Mouse (Mus musculus): ENCODE data around the gene Map3k15. TPM values are rescaled to one million over a fixed set of nuclear protein-coding genes. Genes with fewer than 3 reads are reported as not detected.

Gene Map3k15
- 1.4 and 1.9 TPM in 2 replicates for polyA plus RNA-seq (2012; rRNA removed)

DNA sequence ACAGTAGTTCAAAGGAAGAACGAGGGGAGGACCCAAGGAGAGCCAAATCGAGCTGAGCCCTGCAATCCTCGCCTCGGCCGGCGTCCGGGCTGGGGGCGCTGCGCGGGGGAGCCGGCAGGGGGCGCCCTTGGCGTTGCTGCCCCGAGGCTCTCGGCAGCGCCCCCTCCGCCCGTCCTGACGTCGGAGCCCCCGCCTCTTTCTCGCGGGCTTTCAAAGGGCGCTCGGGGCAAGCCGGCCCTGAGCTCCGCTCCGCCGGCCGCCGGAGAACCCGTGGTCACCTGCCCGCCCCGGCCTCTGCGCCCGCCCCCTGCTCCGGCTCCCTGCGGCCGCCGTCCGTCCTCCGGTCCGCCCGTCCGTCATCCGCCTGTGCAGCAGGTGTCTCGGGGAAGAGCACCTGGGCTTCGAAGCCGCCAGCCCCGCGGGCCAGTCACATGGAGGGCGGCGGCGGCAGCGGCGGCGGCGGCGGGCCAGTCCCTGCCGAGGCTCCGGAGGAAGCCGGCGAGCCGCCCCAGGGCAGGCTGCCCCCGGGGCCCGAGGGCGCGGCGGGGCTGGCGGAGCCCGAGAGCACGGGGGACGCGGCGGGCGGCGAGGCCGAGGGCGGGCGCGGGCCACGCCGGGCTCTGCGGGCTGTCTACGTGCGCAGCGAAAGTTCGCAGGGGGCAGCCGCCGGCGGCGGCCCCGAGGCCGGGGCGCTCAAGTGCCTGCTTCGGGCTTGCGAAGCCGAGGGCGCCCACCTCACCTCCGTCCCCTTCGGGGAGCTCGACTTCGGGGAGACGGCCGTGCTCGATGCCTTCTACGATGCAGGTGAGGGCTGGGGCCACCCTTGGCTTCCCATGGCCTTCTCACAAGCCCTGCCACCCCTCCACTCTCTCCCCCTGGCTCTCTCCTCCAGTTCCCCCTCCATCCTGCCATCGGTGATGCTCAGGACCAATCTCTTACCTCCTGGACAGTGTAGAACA lies at the start of gene Map3k15:
Gene Map3k15 (plus strand): TSS at position 432 of the 959 bp plus-strand sequence.
- peak; percentile 38 for DNase-seq (ENCODE audit: low spot score)

DNA sequence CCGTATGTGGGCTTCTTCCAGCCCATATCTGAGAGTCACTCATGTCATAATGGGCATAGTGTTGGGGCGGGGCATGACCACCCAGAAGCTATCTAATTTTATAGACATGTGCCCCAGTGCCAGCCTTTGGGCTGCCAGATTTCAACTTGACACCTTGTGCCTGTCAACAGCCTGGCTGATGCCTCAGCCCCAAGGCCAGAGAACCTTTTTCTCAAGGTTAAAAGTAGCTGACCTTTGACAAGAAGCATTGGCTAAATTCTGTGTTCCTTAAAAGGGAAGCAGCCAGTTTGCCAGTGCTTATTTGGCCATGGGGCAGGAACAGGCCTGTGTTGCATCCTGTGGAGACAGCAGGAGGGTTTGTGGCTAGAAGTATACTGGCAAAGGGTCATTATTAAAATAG lies 45.7 kb upstream of the Map3k15 start:
- no peak for DNase-seq (ENCODE audit: low spot score)

DNA sequence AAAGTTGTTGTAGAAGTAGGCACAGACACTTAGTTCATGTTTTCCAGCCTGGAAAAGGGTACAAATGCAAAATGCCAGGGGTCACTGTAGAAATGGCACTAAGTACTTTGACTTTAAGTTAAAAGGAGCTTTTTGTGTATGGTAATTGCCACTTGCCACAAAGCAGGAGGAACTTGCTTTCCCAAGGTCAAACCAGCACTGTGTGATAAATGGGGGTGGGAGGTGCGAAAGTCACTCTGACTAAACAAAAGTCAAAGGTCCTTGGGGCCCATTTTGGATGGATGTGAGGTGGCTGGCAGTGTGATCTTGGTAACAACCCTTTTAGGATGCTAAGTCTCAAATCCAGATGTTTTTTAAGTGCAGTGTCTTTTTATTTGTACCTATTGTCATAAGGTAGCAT lies 44.6 kb upstream of the Map3k15 start:
- no peak for DNase-seq (ENCODE audit: low spot score)

DNA sequence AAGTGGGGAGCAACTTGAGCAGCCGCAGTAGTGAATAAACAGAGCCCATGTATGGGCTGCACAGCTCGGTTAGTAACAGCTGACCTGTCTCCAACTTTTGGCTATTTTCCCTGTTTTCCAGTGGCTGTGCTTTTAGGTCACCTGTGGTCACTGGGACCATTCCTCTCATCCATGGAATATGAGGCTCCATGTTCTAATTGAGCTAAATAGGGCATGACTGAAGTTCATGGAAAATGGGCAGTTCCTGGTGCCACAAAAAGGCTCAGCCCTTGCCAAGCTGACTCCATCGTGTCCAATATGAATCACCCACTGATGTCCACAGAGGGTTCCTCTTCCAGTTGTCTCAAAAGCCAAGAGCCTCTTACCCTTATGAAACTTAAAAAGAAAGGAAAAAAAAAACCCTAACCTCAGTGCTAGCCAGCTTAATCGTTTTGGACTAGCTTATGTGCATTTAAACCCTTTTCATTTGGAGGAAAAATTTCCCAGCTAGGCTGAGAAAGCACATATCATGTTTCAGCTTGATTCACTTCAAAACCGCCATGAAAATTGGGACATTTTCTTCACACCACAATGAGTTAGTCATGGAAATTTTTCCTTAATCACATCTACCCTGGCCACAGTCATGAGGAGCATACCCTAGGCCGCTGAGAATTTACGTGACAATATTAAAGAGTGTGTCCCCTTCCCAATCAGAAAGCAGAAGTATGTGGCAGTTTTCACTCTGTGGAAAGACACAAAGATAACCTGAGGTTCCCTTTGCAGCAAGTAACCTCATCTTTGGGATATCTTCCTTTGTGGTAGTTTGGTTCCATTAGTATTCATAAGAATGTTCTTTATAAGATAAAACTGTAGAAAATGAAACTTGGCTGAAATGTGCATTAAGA lies 34.4 kb upstream of the Map3k15 start:
- no peak for DNase-seq (ENCODE audit: low spot score)

DNA sequence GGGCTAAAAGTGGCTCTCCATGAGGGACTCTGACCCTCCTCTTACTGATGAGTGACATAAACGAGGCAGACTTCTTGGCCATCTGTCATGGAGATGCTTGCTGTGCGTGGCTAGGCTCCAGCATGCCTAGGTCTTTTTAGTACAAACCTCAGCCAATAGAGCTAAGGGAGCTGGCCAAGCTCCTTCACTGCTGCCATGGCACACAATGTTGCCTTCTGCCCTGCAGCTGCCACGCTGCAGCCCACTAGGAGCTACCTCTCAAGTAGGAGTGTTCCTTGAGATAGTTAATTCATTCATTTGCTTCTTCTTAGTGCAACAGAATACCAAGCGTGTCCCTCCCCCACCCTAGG lies 33.8 kb upstream of the Map3k15 start:
- DNase-seq (ENCODE audit: low spot score): no peak

DNA sequence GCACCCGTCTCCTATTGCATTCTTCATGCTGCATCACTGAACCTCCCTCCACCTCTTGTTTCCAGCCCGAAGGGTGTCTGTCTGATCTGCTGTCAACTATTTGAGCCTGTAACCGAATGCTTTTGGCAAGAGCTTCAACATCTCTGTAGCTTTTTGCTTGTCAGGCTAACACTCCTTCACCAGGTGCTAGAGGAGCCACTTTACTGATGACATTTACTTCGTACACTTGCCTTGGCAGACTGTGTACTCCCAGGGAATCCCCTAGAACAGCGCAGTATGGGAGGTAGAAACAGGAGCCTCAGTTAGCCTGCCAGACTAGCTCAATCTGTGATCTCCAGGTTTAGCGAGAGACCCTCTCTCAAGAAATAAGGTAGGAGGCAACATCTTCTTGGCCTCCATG lies 32.8 kb upstream of the Map3k15 start:
- no peak for DNase-seq (ENCODE audit: low spot score)

DNA sequence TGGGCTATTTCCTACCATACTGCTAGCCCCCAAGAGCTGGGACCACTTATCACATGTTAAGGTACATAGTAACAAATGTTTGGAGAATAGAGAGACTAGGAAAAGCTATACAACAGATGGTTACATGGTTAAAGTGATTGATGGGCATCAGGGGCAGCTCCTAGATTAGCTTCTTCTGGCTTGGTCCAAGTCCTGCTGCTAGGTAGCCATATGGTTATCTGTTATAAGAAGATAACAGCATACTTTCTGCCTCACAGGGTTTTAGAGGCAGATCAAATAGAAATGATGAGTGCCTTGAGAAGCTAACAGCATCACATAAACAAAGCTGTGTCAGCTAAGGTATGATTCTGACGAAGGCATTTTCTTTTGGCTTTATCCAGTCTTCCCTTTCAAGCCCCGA lies 26.8 kb upstream of the Map3k15 start:
- no peak for DNase-seq (ENCODE audit: low spot score)

DNA sequence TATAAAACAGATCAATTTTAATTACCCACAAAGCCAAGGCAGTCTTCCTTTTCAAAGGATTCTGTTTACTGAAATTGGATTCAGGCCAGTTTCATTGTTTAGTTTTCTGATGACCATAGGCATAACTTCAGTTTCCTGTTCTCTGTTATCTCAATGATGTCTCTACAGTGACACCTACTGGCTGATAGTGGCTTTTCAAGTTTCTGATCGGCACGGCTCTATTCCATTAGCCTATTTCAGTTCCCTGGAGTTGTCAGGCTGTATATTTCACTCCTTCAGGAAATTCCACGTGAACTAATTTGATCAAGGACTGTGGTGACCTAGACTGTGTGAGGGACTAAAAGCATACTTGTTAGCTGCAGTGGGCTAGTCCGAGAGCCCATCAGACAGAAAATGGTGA lies 25.0 kb upstream of the Map3k15 start:
- DNase-seq (ENCODE audit: low spot score): no peak

DNA sequence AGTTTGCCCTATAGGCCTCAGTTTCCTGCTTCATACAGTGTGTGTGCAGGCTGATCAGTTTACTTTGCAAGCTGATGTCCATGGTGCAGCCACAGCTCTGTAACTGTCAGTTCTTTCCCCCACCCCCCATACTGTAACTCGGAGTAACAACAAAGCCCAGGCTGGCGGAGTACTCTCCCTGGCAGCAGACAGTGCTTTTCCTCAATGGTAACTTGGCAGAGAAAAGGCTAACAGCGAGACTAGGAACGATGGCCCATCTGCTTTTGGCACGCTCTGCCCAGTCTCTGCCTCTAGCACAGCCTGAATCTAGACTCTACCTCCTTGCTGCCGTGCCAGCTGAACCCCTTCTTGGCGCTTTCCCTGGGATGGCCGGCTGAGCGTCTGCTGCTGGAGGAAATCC lies 24.3 kb upstream of the Map3k15 start:
- no peak for DNase-seq (ENCODE audit: low spot score)

DNA sequence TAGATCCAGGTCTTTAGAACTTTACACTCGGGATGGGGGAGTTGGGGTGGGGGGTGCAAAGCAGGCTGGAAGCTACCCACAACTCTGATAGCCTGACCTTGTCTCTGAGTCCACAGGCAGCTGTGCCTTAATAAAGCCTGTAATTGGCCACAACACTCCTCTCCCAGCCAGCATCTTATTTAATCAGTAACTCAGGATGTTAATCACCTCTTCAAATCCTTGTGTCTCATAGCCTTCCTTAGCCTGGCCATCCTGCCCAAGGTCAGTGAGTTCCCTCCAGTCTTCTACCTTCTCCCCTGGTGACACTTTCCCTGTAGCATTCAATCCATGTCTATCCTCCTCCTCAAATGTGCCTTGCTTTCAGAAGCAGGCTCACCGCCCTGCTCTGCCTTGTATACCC lies 19.2 kb upstream of the Map3k15 start:
- DNase-seq (ENCODE audit: low spot score): no peak

DNA sequence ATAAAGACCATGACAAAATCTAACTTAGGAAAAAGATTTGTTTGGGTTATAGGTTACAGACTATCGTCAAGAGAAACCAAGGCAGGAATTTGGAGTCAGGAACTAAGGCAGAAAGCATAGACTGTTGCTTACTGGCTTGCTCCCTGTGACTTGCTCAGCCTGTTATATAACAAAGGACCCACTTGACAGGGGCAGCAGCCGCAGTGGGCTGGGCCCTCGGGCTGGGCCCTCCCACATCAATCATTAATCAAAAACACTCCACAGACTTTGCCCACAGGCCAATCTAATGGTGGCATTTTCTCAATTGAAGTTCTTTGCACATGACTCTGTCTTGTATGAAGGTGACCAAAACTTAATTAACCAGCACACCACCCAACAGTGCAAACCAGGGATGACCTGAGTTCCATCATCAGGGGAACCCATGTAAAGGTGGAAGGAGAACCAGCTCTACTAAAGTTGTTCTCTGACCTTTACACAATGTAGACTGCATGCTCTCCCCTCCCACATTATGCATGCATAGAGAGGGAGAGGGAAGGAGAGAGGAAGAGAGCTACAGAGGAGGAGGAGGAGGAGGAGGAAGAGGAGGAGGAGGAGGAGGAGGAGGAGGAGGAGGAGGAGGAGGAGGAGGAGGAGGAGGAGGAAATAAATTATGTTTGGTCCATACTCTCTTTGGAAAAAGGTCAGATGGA lies 17.0 kb upstream of the Map3k15 start:
- no peak for DNase-seq (ENCODE audit: low spot score)

DNA sequence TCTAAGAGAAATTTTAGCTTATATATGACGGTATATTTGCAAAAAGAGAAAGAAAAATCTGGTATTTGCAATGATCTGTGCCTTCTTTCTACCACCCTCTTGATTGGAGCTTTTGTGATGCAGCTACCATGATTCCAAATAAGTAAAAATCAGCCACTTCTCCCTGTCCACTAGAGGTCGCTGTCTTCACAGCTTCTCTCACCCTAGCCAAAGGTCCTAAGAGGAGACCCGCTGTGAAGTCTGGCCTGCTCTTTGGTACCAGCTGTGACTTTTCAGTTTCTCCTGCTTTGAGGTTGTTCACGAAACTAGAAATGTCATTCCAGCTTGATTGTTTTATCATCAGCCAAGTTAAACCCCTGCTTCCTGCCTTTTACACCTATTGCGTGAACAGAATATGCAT lies 14.5 kb upstream of the Map3k15 start:
- DNase-seq (ENCODE audit: low spot score): no peak

DNA sequence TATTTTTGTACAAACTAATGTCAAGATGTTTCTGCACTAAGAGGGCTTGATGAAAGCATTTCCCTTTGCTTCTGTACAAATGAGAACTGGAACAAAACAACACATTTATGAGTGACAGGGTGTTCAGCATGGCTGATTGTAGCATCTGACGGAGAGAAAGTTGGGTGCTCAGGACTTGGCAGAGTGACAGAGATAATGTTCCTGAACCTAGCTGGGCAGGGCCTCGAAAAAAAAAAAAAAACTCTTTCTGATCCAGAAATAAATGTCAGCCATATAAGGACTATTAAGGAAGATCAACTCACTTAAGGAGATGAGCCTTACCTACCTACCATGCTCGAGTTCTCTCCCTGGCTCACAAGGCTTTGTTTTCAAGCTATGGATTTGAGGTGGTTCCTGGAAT lies 12.0 kb upstream of the Map3k15 start:
- DNase-seq (ENCODE audit: low spot score): no peak

DNA sequence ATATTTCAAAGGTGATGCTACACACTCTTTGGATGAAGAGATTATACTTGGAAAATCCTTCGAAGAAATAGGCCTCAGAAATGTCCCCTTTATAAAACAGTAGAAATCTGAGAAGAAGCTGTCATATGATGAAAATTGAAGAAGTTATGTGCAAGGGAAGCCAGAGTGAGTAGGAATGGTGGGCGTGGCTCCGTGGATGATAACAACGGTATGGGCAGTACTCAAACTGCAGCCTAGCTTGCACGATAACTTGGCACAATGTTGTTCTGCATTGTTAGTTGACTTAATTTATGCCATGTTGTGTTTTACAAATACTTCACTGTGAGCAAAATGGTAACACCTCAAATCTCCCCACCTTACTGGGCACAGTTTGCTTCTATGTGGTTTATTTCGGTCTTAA lies 7.6 kb downstream of the Map3k15 start:
- DNase-seq (ENCODE audit: low spot score): no peak

DNA sequence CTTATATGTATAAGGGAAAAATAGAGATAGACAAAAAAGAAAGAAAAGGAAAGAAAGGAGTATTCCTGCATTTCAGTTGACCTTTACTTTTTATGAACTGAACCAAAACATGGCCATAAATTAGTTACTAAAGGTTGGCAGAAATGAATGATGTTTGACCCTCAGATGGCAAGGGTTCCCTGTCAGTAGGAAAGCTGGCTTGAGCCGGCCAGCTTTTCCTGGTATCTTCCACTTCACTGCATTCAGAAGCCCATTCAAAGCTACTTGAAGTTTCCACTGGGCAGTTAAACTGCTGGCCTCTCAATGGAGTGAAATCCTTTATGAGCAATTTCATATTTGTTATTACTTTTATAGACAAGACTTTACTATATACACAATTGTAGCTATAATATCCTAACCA lies 65.1 kb downstream of the Map3k15 start:
- DNase-seq (ENCODE audit: low spot score): no peak

DNA sequence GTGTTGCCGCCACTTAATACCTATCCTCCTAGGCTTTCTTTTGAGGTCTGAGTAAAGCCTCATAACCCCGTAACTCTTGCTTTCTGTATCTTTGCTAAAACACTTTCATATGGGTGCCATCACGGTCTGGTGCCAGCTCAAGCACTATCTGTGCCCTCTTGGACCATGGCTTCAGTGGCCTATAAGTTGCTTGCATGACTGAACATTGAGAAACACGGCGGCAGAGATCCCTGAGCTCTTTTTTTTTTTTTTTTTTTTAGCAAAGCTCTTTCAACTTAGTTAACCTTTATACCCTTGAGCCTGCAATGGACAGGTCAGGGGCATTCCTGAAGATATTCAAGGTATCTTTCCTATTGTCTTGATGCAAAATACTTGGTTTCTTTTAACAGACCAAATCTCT lies 66.4 kb downstream of the Map3k15 start:
- DNase-seq (ENCODE audit: low spot score): no peak

DNA sequence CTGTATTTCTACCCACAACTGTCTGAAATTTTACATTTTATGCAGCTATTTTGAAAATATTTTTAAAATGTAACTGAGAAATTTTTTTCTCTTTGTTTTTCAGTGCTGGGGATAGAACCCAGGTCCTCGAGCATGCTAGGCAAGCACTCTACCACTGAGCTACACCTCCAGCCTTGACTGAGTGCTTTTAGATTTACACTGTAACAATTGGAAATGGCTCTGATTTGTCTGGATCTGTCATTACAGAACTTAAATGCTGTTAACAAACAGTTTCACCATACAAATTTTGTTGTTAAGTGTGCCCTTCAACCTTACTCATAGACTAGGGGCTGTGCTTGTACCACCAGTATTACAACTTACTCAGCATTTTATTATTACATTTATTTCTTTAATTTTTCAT lies 103.7 kb downstream of the Map3k15 start:
- DNase-seq (ENCODE audit: low spot score): no peak

DNA sequence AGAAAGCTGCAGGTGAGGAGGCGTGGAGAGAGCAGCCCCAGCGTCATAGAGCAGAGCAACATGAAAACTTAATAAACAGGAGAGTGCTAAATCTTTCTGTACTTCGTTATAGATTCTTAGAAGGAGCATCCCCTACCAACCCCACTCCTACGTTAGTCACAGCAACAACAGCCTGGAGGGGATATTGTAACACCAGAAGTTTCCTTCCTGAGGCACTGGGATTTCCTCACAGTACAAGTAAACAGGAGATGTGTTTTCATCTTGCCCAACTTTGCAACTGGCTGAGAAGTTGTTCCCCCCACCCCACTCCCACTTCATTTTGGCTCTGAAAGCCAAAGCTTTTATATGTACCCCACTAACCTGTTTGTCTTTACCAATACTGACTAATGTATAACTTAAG lies 119.6 kb downstream of the Map3k15 start:
- no peak for DNase-seq (ENCODE audit: low spot score)

DNA sequence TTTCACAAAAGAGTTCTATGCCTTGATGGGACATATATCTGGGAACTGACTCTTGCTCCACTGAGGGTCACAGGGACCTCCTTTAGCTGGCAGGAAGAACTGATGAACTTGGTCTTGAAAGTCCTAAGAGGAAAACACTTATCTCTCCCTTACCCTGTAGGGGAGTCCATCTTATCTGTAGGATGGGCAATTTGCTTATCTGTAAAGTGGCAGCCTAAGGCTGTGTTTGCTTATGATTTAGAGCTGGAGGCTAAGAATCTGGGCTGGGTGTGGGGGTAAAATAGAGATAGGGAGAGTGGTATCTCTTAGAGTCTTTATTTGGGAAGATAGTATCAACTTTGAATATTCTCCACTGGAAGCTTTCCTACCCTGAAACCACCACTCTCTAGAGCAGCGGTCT lies 125.5 kb downstream of the Map3k15 start:
- DNase-seq (ENCODE audit: low spot score): no peak

DNA sequence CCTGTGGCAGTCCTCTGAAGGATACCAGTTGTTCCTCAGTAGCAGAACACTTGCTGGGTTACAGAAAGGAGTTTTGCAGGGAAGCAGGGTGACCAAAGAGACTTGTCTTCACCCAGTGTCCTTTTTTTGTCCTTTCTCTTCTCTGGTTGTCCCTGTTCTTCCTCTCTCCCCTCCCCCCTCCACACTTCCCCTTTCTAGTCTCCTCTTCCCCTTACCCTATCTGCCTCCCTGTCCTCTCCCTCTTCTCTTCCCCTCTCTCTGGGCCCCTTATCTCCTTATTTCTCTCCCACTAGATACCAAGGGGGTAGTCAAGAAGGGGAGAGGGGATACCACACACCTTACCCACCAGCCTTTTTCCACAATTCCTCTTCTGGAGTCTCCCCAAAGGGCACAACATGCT lies 127.8 kb downstream of the Map3k15 start:
- DNase-seq (ENCODE audit: low spot score): no peak

DNA sequence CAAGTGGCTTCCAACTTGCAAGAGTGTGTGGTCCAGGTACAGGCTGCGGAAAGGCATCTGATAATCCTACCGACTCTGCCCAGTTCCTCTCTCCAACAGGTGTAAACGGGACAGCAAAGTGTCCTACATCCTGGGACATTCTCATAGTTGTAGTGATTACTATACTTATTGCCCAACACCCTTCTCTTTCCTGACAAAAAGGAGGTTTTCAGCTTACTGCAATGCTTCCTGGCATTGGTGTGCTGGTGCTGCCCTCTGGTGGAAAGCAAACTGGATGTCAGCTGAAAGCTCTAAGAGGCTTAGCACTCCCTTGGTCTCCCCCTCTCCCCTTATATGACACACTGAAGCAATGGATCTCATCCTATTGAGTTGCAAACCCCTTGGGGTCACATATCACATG lies 128.4 kb downstream of the Map3k15 start:
- DNase-seq (ENCODE audit: low spot score): no peak

DNA sequence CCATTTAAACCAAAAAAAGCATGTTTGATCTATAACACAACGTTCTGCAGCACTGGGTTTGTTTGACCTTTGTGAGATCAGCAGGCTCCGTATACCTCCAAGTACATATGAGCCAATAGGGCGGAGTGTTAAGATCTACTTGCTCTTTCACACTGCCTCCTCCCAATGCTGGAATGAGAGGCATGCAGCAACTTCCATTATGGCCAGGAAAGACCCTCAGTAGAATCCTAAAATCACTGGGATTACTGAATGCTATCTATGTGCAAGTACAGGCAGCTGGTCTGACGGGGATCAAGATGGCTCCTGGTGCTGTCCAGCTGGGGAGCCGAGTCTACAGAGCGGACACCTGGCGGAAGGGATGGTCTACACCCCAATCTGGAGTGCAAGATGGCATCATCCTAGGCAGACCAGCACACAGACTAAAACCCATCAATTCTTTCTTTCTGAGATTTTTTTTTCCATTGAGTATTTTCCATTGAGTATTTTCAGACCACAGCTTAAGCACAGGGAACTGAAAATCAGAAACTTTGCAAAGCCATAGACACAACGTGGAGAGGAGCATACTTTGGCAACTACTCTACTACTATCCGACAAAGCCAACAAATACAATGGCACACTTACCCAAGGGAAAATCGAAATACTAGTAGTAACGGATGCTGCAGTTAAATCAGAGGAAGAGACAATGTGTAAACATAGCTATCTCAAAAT lies 146.1 kb downstream of the Map3k15 start:
- no peak for DNase-seq (ENCODE audit: low spot score)

Data from urinary bladder, adult 2 months (tissue).